Comparison of ENCODE assay signal across 7 mouse cellular contexts in genomic region chr1:74794487-74795144, GRCm38 (mm10). TPM values are rescaled to one million over a fixed set of nuclear protein-coding genes. Genes with fewer than 3 reads are reported as not detected.
DNase-seq lines count a peak whose midpoint lies in the region; ATAC-seq and TF ChIP-seq lines count a peak whose summit lies in the region.

No protein-coding gene starts in this region.

- no peaks in the 10 kb centered on the region for H3K36me3 ChIP-seq in lung, embryonic 14.5 days (ENCODE audit: insufficient read depth)
- H3K36me3 ChIP-seq in embryonic facial prominence, embryonic 13.5 days, result no peaks in the 10 kb centered on the region
- no peaks in the 10 kb centered on the region for H3K36me3 ChIP-seq in intestine, embryonic 15.5 days
- H3K36me3 ChIP-seq in neural tube, embryonic 12.5 days, result no peaks in the 10 kb centered on the region

- under 1% methylated on average over 38 of the region's 38 CpGs for WGBS in lung, embryonic 14.5 days
- WGBS in embryonic facial prominence, embryonic 13.5 days, result under 1% methylated on average over 36 of the region's 38 CpGs
- 1% methylated on average over 37 of the region's 38 CpGs for WGBS in intestine, embryonic 15.5 days
- 2% methylated on average over 38 of the region's 38 CpGs for WGBS in neural tube, embryonic 12.5 days

- peak overlapping the region; percentile 21; the same call in 1 of the 2 replicates for H3K4me3 ChIP-seq in lung, embryonic 14.5 days (ENCODE audit: low read depth, low read length)
- H3K4me3 ChIP-seq in embryonic facial prominence, embryonic 13.5 days, result peak overlapping the region; percentile 34
- H3K4me3 ChIP-seq in intestine, embryonic 15.5 days (replicated peaks), result peak overlapping the region; percentile 16
- H3K4me3 ChIP-seq in neural tube, embryonic 12.5 days, result peak overlapping the region; percentile 20; the same call in 1 of the 2 replicates

- H3K27ac ChIP-seq in lung, embryonic 14.5 days (ENCODE audit: low read depth), result no peak overlapping the region
- peak overlapping the region; percentile 66 for H3K27ac ChIP-seq in embryonic facial prominence, embryonic 13.5 days
- no peak overlapping the region for H3K27ac ChIP-seq in intestine, embryonic 15.5 days
- H3K27ac ChIP-seq in neural tube, embryonic 12.5 days, result no peak overlapping the region

- 0 out of 2 replicates have a peak, but pooled peaks cover 5% of the 10 kb centered on the region for H3K4me1 ChIP-seq in lung, embryonic 14.5 days (ENCODE audit: insufficient read depth)
- H3K4me1 ChIP-seq in embryonic facial prominence, embryonic 13.5 days, result peaks cover 73% of the 10 kb centered on the region
- peaks cover 18% of the 10 kb centered on the region for H3K4me1 ChIP-seq in intestine, embryonic 15.5 days (replicated peaks)
- H3K4me1 ChIP-seq in neural tube, embryonic 12.5 days, result peaks cover 48% of the 10 kb centered on the region

- TF ChIP-seq CTCF in lung, embryonic 14.5 days (IDR thresholded peaks at IDR 0.05; ENCODE audit: low read depth), result no peak

- no peak overlapping the region for H3K9ac ChIP-seq in lung, embryonic 14.5 days
- H3K9ac ChIP-seq in embryonic facial prominence, embryonic 13.5 days, result 0 out of 2 replicates have a peak overlapping the region, but pooled peaks have one; percentile 51
- H3K9ac ChIP-seq in intestine, embryonic 15.5 days, result no peak overlapping the region
- peak overlapping the region; percentile 26; the same call in 1 of the 2 replicates for H3K9ac ChIP-seq in neural tube, embryonic 12.5 days

- H3K27me3 ChIP-seq in lung, embryonic 14.5 days (ENCODE audit: insufficient read depth, low read length), result peaks cover 99% of the 10 kb centered on the region
- H3K27me3 ChIP-seq in embryonic facial prominence, embryonic 13.5 days, result peaks cover 100% of the 10 kb centered on the region
- H3K27me3 ChIP-seq in intestine, embryonic 15.5 days (replicated peaks), result peaks cover 95% of the 10 kb centered on the region
- peaks cover 81% of the 10 kb centered on the region for H3K27me3 ChIP-seq in neural tube, embryonic 12.5 days (replicated peaks)

- H3K9me3 ChIP-seq in lung, embryonic 14.5 days (ENCODE audit: low read depth, low read length), result no peaks in the 10 kb centered on the region
- H3K9me3 ChIP-seq in embryonic facial prominence, embryonic 13.5 days, result no peaks in the 10 kb centered on the region
- H3K9me3 ChIP-seq in intestine, embryonic 15.5 days, result no peaks in the 10 kb centered on the region
- no peaks in the 10 kb centered on the region for H3K9me3 ChIP-seq in neural tube, embryonic 12.5 days

- DNase-seq in lung, embryonic 14.5 days, result peak; percentile 53
- no peak for DNase-seq in lung, postnatal 14 days
- no peak for DNase-seq in adrenal gland, adult (ENCODE audit: inconsistent age in 2 of 2, low spot score in 1 of 2)
- no peak for DNase-seq in thymus, postnatal 36 days

- peak overlapping the region; percentile 53 for H3K4me2 ChIP-seq in lung, embryonic 14.5 days
- H3K4me2 ChIP-seq in embryonic facial prominence, embryonic 13.5 days, result peak overlapping the region; percentile 88
- H3K4me2 ChIP-seq in intestine, embryonic 15.5 days (replicated peaks), result peak overlapping the region; percentile 49
- H3K4me2 ChIP-seq in neural tube, embryonic 12.5 days (replicated peaks), result peak overlapping the region; percentile 59

- ATAC-seq in lung, embryonic 14.5 days (ENCODE audit: insufficient read depth), result peak; percentile 44; the same call in 1 of the 2 replicates
- ATAC-seq in embryonic facial prominence, embryonic 13.5 days (ENCODE audit: insufficient number of reproducible peaks, insufficient read depth, low FRiP score, low TSS enrichment, low read depth), result no peak
- peak; percentile 40; the same call in 1 of the 2 replicates for ATAC-seq in intestine, embryonic 15.5 days
- ATAC-seq in neural tube, embryonic 12.5 days (ENCODE audit: low FRiP score, low read depth), result peak; percentile 27; the same call in 1 of the 2 replicates

RNA-seq across cellular contexts. Expression of gene Wnt10a, which starts 3.3 kb away (rescaled TPM):
- polyA plus RNA-seq in lung, embryonic 14.5 days (2014; fragmentation: Nextera tagmentation; extraction: Ambion mirVana), result not detected in 2 replicates
- polyA plus RNA-seq in embryonic facial prominence, embryonic 13.5 days (2015; fragmentation: Nextera tagmentation; extraction: Ambion mirVana), result 5.4 and 6.9 TPM in 2 replicates
- 0.15 and 0.16 TPM in 2 replicates for polyA plus RNA-seq in intestine, embryonic 15.5 days (2015; fragmentation: Nextera tagmentation; extraction: Ambion mirVana)
- 1.2 and 1.4 TPM in 2 replicates for polyA plus RNA-seq in neural tube, embryonic 12.5 days (2016; fragmentation: Nextera tagmentation; extraction: Ambion mirVana)

RNA-seq across cellular contexts. Expression of gene Wnt6, which starts 22.9 kb away (rescaled TPM):
- polyA plus RNA-seq in lung, embryonic 14.5 days (2014; fragmentation: Nextera tagmentation; extraction: Ambion mirVana), result 0.53 and 0.57 TPM in 2 replicates
- polyA plus RNA-seq in embryonic facial prominence, embryonic 13.5 days (2015; fragmentation: Nextera tagmentation; extraction: Ambion mirVana), result 49.1 and 55.5 TPM in 2 replicates
- polyA plus RNA-seq in intestine, embryonic 15.5 days (2015; fragmentation: Nextera tagmentation; extraction: Ambion mirVana), result 0.18 and 0.58 TPM in 2 replicates
- 12.5 and 13.8 TPM in 2 replicates for polyA plus RNA-seq in neural tube, embryonic 12.5 days (2016; fragmentation: Nextera tagmentation; extraction: Ambion mirVana)

RNA-seq across cellular contexts. Expression of gene Prkag3, which starts 45.6 kb away (rescaled TPM):
- 0.12 and 0.29 TPM in 2 replicates for polyA plus RNA-seq in lung, embryonic 14.5 days (2014; fragmentation: Nextera tagmentation; extraction: Ambion mirVana)
- polyA plus RNA-seq in embryonic facial prominence, embryonic 13.5 days (2015; fragmentation: Nextera tagmentation; extraction: Ambion mirVana), result 0.25 and 0.35 TPM in 2 replicates
- 0.16 and 0.19 TPM in 2 replicates for polyA plus RNA-seq in intestine, embryonic 15.5 days (2015; fragmentation: Nextera tagmentation; extraction: Ambion mirVana)
- 0.10 and 0.40 TPM in 2 replicates for polyA plus RNA-seq in neural tube, embryonic 12.5 days (2016; fragmentation: Nextera tagmentation; extraction: Ambion mirVana)

Comparison
In these comparisons a context has a peak if more than half of its experiments do, and no peak if none do; other contexts are left out.
1. H3K9ac ChIP-seq: peak in embryonic facial prominence, embryonic 13.5 days (single experiment) and neural tube, embryonic 12.5 days (single experiment); none in lung, embryonic 14.5 days (single experiment) and intestine, embryonic 15.5 days (single experiment).
2. Peak in every context shown above with its lines, with median percentiles within 50 percentile points of each other: H3K4me2 ChIP-seq and H3K4me3 ChIP-seq.